ENCODE assay signal across 26 mouse cellular contexts in the genomic region with DNA sequence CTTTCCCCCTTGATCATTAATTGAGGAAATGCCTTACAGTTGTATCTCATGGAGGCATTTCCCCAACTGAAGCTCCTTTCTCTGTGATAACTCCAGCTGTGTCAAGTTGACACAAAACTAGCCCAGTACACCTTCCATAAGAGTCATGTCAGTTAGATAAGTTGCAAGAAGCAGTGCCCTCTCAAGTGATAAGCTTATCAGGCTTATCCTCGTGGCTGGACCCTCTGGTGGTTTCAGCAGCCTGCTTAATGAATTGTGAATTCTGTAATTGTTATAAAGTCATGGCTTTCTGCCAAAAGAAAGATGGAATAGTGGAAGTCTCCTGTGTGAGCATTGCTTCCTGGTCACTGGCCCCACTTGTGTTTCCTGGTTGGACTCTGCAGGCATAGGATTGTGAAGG. TPM values are rescaled to one million over a fixed set of nuclear protein-coding genes. Genes with fewer than 3 reads are reported as not detected.
DNase-seq lines count a peak whose midpoint lies in the region; ATAC-seq and TF ChIP-seq lines count a peak whose summit lies in the region.
"Had no signal": no experiment of that assay in that cellular context is flagged by ENCODE, and none has a peak within 500 bp of the region (broad histone marks: within the 10 kb centered on the region; RNA-seq: fewer than 3 reads in every experiment).

No protein-coding gene starts in this region.

- H3K4me3 ChIP-seq in G1E (ENCODE audit: low read depth, low read length): no peak overlapping the region; the same call in 1 of the 2 replicates
- no peak overlapping the region for H3K4me3 ChIP-seq in liver, embryonic 11.5 days (ENCODE audit: low read depth, low read length)
- H3K4me3 ChIP-seq in liver, postnatal 0 days (ENCODE audit: low read depth, low read length): no peak overlapping the region
- H3K4me3 ChIP-seq in forebrain, embryonic 12.5 days (replicated peaks): no peak overlapping the region
- H3K4me3 ChIP-seq: embryonic facial prominence, embryonic 10.5 days; forebrain, embryonic 10.5 days; heart, embryonic 10.5 days; kidney, embryonic 15.5 days; limb, embryonic 12.5 days; midbrain, embryonic 10.5 days; neural tube, embryonic 15.5 days had no signal

- 16% methylated on average over 1 of the region's 1 CpGs for WGBS in liver, embryonic 11.5 days
- 50% methylated on average over 1 of the region's 1 CpGs for WGBS in liver, postnatal 0 days (ENCODE audit: insufficient replicate concordance)
- 89% methylated on average over 1 of the region's 1 CpGs for WGBS in forebrain, embryonic 12.5 days

- H3K9ac ChIP-seq in liver, embryonic 11.5 days (ENCODE audit: low read depth, low read length): peak overlapping the region; percentile 44; the same call in 1 of the 2 replicates
- 0 out of 2 replicates have a peak overlapping the region, but pooled peaks have one; percentile 11 for H3K9ac ChIP-seq in liver, postnatal 0 days (replicated peaks)
- H3K9ac ChIP-seq in forebrain, embryonic 12.5 days: no peak overlapping the region
- H3K9ac ChIP-seq: kidney, embryonic 15.5 days; limb, embryonic 12.5 days; lung, embryonic 14.5 days; neural tube, embryonic 15.5 days had no signal

- peaks cover 83% of the 10 kb centered on the region for H3K36me3 ChIP-seq in G1E (replicated peaks)
- H3K36me3 ChIP-seq in liver, embryonic 11.5 days (ENCODE audit: control insufficient read depth, insufficient read depth, low read length): peaks cover 60% of the 10 kb centered on the region
- H3K36me3 ChIP-seq in liver, postnatal 0 days (replicated peaks; ENCODE audit: insufficient read depth, low read length): peaks cover 78% of the 10 kb centered on the region
- H3K36me3 ChIP-seq in forebrain, embryonic 12.5 days (replicated peaks): peaks cover 83% of the 10 kb centered on the region

- peak; percentile 95 for TF ChIP-seq EP300 in liver, postnatal 0 days (IDR thresholded peaks at IDR 0.05; ENCODE audit: low read depth)

- H3K4me1 ChIP-seq in G1E (ENCODE audit: insufficient read depth, low read depth, low read length): peaks cover 81% of the 10 kb centered on the region
- H3K4me1 ChIP-seq in liver, embryonic 11.5 days (replicated peaks; ENCODE audit: control insufficient read depth, insufficient read depth, low read length): peaks cover 29% of the 10 kb centered on the region
- H3K4me1 ChIP-seq in liver, postnatal 0 days (ENCODE audit: insufficient read depth): peaks cover 15% of the 10 kb centered on the region
- H3K4me1 ChIP-seq in forebrain, embryonic 12.5 days: no peaks in the 10 kb centered on the region
- H3K4me1 ChIP-seq: embryonic facial prominence, embryonic 10.5 days; forebrain, embryonic 10.5 days; limb, embryonic 12.5 days; midbrain, embryonic 10.5 days had no signal

- TF ChIP-seq CTCF in G1E (IDR thresholded peaks at IDR 0.05; ENCODE audit: low read depth, low read length): no peak
- TF ChIP-seq CTCF in liver, postnatal 0 days (IDR thresholded peaks at IDR 0.05; ENCODE audit: low read depth): no peak

- DNase-seq in G1E (ENCODE audit: low spot score) (peak; percentile 64), MEL-GATA-1-ER (ENCODE audit: extremely low read depth, low read depth) (peak; percentile 95)
- no peak for DNase-seq in liver, embryonic 11.5 days (ENCODE audit: low spot score)
- no peak for DNase-seq in liver, postnatal 0 days
- DNase-seq in lung, adult 18-20 months: no peak
- DNase-seq: adrenal gland, postnatal 10 days; B cell, adult 2 months; cerebellum, adult 8-10 months; kidney, adult 11 months; kidney, postnatal 36 days; layer of hippocampus, postnatal 36 days; lung, embryonic 14.5 days; lung, postnatal 36 days; right cerebral cortex, adult 18-20 months; thymus, adult 18-20 months had no signal

- peak; percentile 92 for ATAC-seq in G1E (ENCODE audit: extremely low read depth, insufficient number of reproducible peaks, low FRiP score, poor library complexity, severe bottlenecking)
- ATAC-seq in liver, embryonic 11.5 days (replicated peaks; ENCODE audit: low FRiP score): peak; percentile 87
- peak; percentile 73 for ATAC-seq in liver, postnatal 0 days
- ATAC-seq in monocyte, adult 5-6 weeks (replicated peaks; ENCODE audit: insufficient number of reproducible peaks, low FRiP score, low TSS enrichment, poor library complexity, severe bottlenecking): no peak
- no peak for ATAC-seq in forebrain, embryonic 12.5 days (ENCODE audit: low FRiP score)
- ATAC-seq: hindbrain, embryonic 16.5 days had no signal

- no peaks in the 10 kb centered on the region for H3K27me3 ChIP-seq in G1E (ENCODE audit: insufficient read depth, low read length)
- H3K27me3 ChIP-seq in liver, embryonic 11.5 days (replicated peaks; ENCODE audit: control insufficient read depth, insufficient read depth, low read length): no peaks in the 10 kb centered on the region
- no peaks in the 10 kb centered on the region for H3K27me3 ChIP-seq in liver, postnatal 0 days (ENCODE audit: insufficient read depth, low read length)
- no peaks in the 10 kb centered on the region for H3K27me3 ChIP-seq in forebrain, embryonic 12.5 days
- H3K27me3 ChIP-seq: CH12.LX; kidney, embryonic 15.5 days; limb, embryonic 12.5 days; neural tube, embryonic 15.5 days had no signal

- peak overlapping the region; percentile 73 for H3K27ac ChIP-seq in liver, embryonic 11.5 days (ENCODE audit: low read depth, low read length)
- H3K27ac ChIP-seq in liver, postnatal 0 days (ENCODE audit: low read depth): no peak overlapping the region
- no peak overlapping the region for H3K27ac ChIP-seq in forebrain, embryonic 12.5 days
- H3K27ac ChIP-seq: embryonic facial prominence, embryonic 10.5 days; forebrain, embryonic 10.5 days; heart, embryonic 10.5 days; kidney, embryonic 15.5 days; limb, embryonic 12.5 days; midbrain, embryonic 10.5 days; neural tube, embryonic 15.5 days had no signal

- no peaks in the 10 kb centered on the region for H3K9me3 ChIP-seq in G1E (replicated peaks)
- no peaks in the 10 kb centered on the region for H3K9me3 ChIP-seq in liver, embryonic 11.5 days (ENCODE audit: control insufficient read depth, low read length)
- H3K9me3 ChIP-seq in liver, postnatal 0 days (ENCODE audit: low read length): no peaks in the 10 kb centered on the region
- H3K9me3 ChIP-seq in forebrain, embryonic 12.5 days: no peaks in the 10 kb centered on the region
- H3K9me3 ChIP-seq: embryonic facial prominence, embryonic 10.5 days; forebrain, embryonic 10.5 days; heart, embryonic 10.5 days; kidney, embryonic 15.5 days; limb, embryonic 12.5 days; midbrain, embryonic 10.5 days; neural tube, embryonic 15.5 days had no signal

- peak overlapping the region; percentile 32 for H3K4me2 ChIP-seq in liver, embryonic 11.5 days
- no peak overlapping the region for H3K4me2 ChIP-seq in liver, postnatal 0 days (ENCODE audit: low read depth, low read length)
- no peak overlapping the region for H3K4me2 ChIP-seq in forebrain, embryonic 12.5 days
- H3K4me2 ChIP-seq: kidney, embryonic 15.5 days; limb, embryonic 12.5 days; lung, embryonic 14.5 days; neural tube, embryonic 15.5 days had no signal

RNA-seq across cellular contexts. Expression of a gene that starts 11.2 kb away (rescaled TPM):
- total RNA-seq in G1E (2014; fragmentation: Nextera tagmentation) (85.7 and 93.8 TPM in 2 replicates), G1E (2017) (64.7 and 77.3 TPM in 2 replicates)
- 30.9 and 33.0 TPM in 2 replicates for polyA plus RNA-seq in G1E (2012)
- polyA plus RNA-seq in liver, embryonic 11.5 days (2014; fragmentation: Nextera tagmentation; extraction: Ambion mirVana): 35.4 and 39.7 TPM in 2 replicates
- 10.0 and 15.9 TPM in 2 replicates for polyA plus RNA-seq in liver, postnatal 0 days (2015; fragmentation: Nextera tagmentation; extraction: Ambion mirVana)
- 103 to 230 TPM (median 106 TPM) in 3 replicates for total RNA-seq in monocyte, adult 5-6 weeks (2017)
- polyA plus RNA-seq in forebrain, embryonic 12.5 days (2016; fragmentation: Nextera tagmentation; extraction: Ambion mirVana): 65.4 and 70.4 TPM in 2 replicates

RNA-seq across cellular contexts. Expression of a gene that starts 11.3 kb away (rescaled TPM):
- total RNA-seq in G1E (2014; fragmentation: Nextera tagmentation): 107 and 118 TPM in 2 replicates
- 103 and 127 TPM in 2 replicates for total RNA-seq in G1E (2017)
- polyA plus RNA-seq in G1E (2012): 7.8 and 8.9 TPM in 2 replicates
- 167 and 172 TPM in 2 replicates for polyA plus RNA-seq in liver, embryonic 11.5 days (2014; fragmentation: Nextera tagmentation; extraction: Ambion mirVana)
- 81.2 and 82.4 TPM in 2 replicates for polyA plus RNA-seq in liver, postnatal 0 days (2015; fragmentation: Nextera tagmentation; extraction: Ambion mirVana)
- 26.6 to 31.6 TPM (median 29.0 TPM) in 3 replicates for total RNA-seq in monocyte, adult 5-6 weeks (2017)
- polyA plus RNA-seq in forebrain, embryonic 12.5 days (2016; fragmentation: Nextera tagmentation; extraction: Ambion mirVana): 56.2 and 56.6 TPM in 2 replicates

RNA-seq across cellular contexts. Expression of a gene that starts 17.6 kb away (rescaled TPM):
- total RNA-seq in G1E (2014; fragmentation: Nextera tagmentation) (18.1 and 18.3 TPM in 2 replicates), G1E (2017) (7.3 and 10.5 TPM in 2 replicates)
- polyA plus RNA-seq in G1E (2012): 16.3 and 17.3 TPM in 2 replicates
- 39.5 and 40.0 TPM in 2 replicates for polyA plus RNA-seq in liver, embryonic 11.5 days (2014; fragmentation: Nextera tagmentation; extraction: Ambion mirVana)
- 3.4 and 4.8 TPM in 2 replicates for polyA plus RNA-seq in liver, postnatal 0 days (2015; fragmentation: Nextera tagmentation; extraction: Ambion mirVana)
- 13.9 to 18.7 TPM (median 14.2 TPM) in 3 replicates for total RNA-seq in monocyte, adult 5-6 weeks (2017)
- polyA plus RNA-seq in forebrain, embryonic 12.5 days (2016; fragmentation: Nextera tagmentation; extraction: Ambion mirVana): 277 and 280 TPM in 2 replicates

RNA-seq across cellular contexts. Expression of a gene that starts 30.2 kb away (rescaled TPM):
- total RNA-seq in G1E (2014; fragmentation: Nextera tagmentation) (32.7 and 45.0 TPM in 2 replicates), G1E (2017) (3.1 and 3.3 TPM in 2 replicates)
- polyA plus RNA-seq in G1E (2012): 163 and 185 TPM in 2 replicates
- polyA plus RNA-seq in liver, embryonic 11.5 days (2014; fragmentation: Nextera tagmentation; extraction: Ambion mirVana): 33.7 and 34.0 TPM in 2 replicates
- polyA plus RNA-seq in liver, postnatal 0 days (2015; fragmentation: Nextera tagmentation; extraction: Ambion mirVana): 15.6 and 16.9 TPM in 2 replicates
- total RNA-seq in monocyte, adult 5-6 weeks (2017): 1.8 to 10.4 TPM (median 5.7 TPM) in 3 replicates
- 26.7 and 29.4 TPM in 2 replicates for polyA plus RNA-seq in forebrain, embryonic 12.5 days (2016; fragmentation: Nextera tagmentation; extraction: Ambion mirVana)

RNA-seq across cellular contexts. Expression of a gene that starts 42.1 kb away (rescaled TPM):
- 77.0 and 80.6 TPM in 2 replicates for total RNA-seq in G1E (2014; fragmentation: Nextera tagmentation)
- total RNA-seq in G1E (2017): 129 and 176 TPM in 2 replicates
- polyA plus RNA-seq in G1E (2012): 167 and 196 TPM in 2 replicates
- 132 and 134 TPM in 2 replicates for polyA plus RNA-seq in liver, embryonic 11.5 days (2014; fragmentation: Nextera tagmentation; extraction: Ambion mirVana)
- 37.8 and 47.7 TPM in 2 replicates for polyA plus RNA-seq in liver, postnatal 0 days (2015; fragmentation: Nextera tagmentation; extraction: Ambion mirVana)
- total RNA-seq in monocyte, adult 5-6 weeks (2017): 177 to 254 TPM (median 221 TPM) in 3 replicates
- 117 and 118 TPM in 2 replicates for polyA plus RNA-seq in forebrain, embryonic 12.5 days (2016; fragmentation: Nextera tagmentation; extraction: Ambion mirVana)

Comparison
In these comparisons a context has a peak if more than half of its experiments do, and no peak if none do; other contexts are left out.
1. ATAC-seq: peak in G1E (single experiment), liver, embryonic 11.5 days (single experiment) and liver, postnatal 0 days (single experiment); none in monocyte, adult 5-6 weeks (single experiment) and forebrain, embryonic 12.5 days (single experiment).
2. DNase-seq: peak in G1E (single experiment) and MEL-GATA-1-ER (single experiment); none in liver, embryonic 11.5 days (single experiment), liver, postnatal 0 days (single experiment) and lung, adult 18-20 months (0 of 2).